Mouse (Mus musculus) MEL (cell line): ENCODE data around the gene Gpld1. TPM values are rescaled to one million over a fixed set of nuclear protein-coding genes. Genes with fewer than 3 reads are reported as not detected.

Experiments used
- DNase-seq: peaks from one replicate; pipeline ENCODE4 v3.0.0; 2011; ENCODE audit warnings: low read depth, low spot score
- H3K27ac ChIP-seq: 2 replicates; pipeline ENCODE4 v1.5.1; 2012; ENCODE audit warnings: low read depth, mild to moderate bottlenecking, control low read depth, low read length, moderate library complexity; ENCODE audit not compliant: control insufficient read depth
- H3K27me3 ChIP-seq, 2 experiments: fragments of 150-350 bp in 1 of 2; sonication (generic) in 1 of 2; 2 replicates each; pipeline ENCODE4 v1.6.1; 2012; ENCODE audit warnings: low read length in 2 of 2, mild to moderate bottlenecking in 2 of 2, improper control_type of control experiment in 1 of 2, moderate library complexity in 1 of 2; ENCODE audit not compliant: insufficient read depth in 2 of 2, control insufficient read depth in 1 of 2
- H3K36me3 ChIP-seq, 2 experiments: 2 replicates each; pipeline ENCODE4 v1.6.1; 2012 to 2014; ENCODE audit warnings: low read length in 2 of 2, improper control_type of control experiment in 1 of 2, inconsistent platforms in 1 of 2, mild to moderate bottlenecking in 1 of 2; ENCODE audit not compliant: insufficient read depth in 2 of 2, control insufficient read depth in 1 of 2
- H3K4me1 ChIP-seq, 2 experiments: fragments of 150-350 bp in 1 of 2; sonication (generic) in 1 of 2; 2 replicates each; pipeline ENCODE4 v1.6.1; 2012; ENCODE audit warnings: low read length in 2 of 2, improper control_type of control experiment in 1 of 2, mild to moderate bottlenecking in 1 of 2; ENCODE audit not compliant: insufficient read depth in 2 of 2, control insufficient read depth in 1 of 2
- H3K4me3 ChIP-seq, 2 experiments: fragments of 150-350 bp in 1 of 2; sonication (generic) in 1 of 2; 2 replicates each; pipeline ENCODE4 v1.5.1; 2012; ENCODE audit warnings: low read depth in 2 of 2, low read length in 2 of 2, mild to moderate bottlenecking in 2 of 2, moderate library complexity in 2 of 2, control low read depth in 1 of 2, improper control_type of control experiment in 1 of 2; ENCODE audit not compliant: control insufficient read depth in 1 of 2, insufficient read depth in 1 of 2
- H3K79me2 ChIP-seq: 2 replicates; pipeline ENCODE4 v1.6.1; 2012; ENCODE audit warnings: mild to moderate bottlenecking, low read length, moderate library complexity; ENCODE audit not compliant: control insufficient read depth, poor library complexity, insufficient read depth
- H3K9ac ChIP-seq: 2 replicates; pipeline ENCODE4 v1.6.1; 2012; ENCODE audit warnings: low read depth, mild to moderate bottlenecking, control low read depth, low read length, moderate library complexity; ENCODE audit not compliant: control insufficient read depth, poor library complexity, severe bottlenecking
- H3K9me3 ChIP-seq: fragments of 150-350 bp; sonication (generic); replicated peaks from 2 replicates; pipeline ENCODE4 v1.6.1; 2012; ENCODE audit warnings: mild to moderate bottlenecking, low read length, improper control_type of control experiment, moderate library complexity; ENCODE audit not compliant: insufficient read depth
- CHD1 ChIP-seq: IDR thresholded peaks from 2 replicates; pipeline ENCODE4 v1.6.1; 2012; ENCODE audit warnings: low read depth, mild to moderate bottlenecking, inconsistent platforms, low read length, improper control_type of control experiment
- CHD2 ChIP-seq: IDR thresholded peaks from 2 replicates; pipeline ENCODE4 v1.6.1; 2011; ENCODE audit warnings: low read length, improper control_type of control experiment
- CTCF ChIP-seq, 3 experiments: IDR thresholded peaks in 2 of 3; conservative IDR thresholded peaks in 1 of 3; 2 replicates each; pipeline ENCODE4 v1.5.1; 2011 to 2012; ENCODE audit warnings: low read length in 3 of 3, low read depth in 2 of 3, mild to moderate bottlenecking in 2 of 3, improper control_type of control experiment in 1 of 3, inconsistent platforms in 1 of 3, mixed read lengths in 1 of 3, moderate library complexity in 1 of 3; ENCODE audit not compliant: control insufficient read depth in 1 of 3, insufficient read depth in 1 of 3, poor library complexity in 1 of 3, severe bottlenecking in 1 of 3
- E2F4 ChIP-seq: IDR thresholded peaks from 2 replicates; pipeline ENCODE4 v1.6.1; 2011; ENCODE audit warnings: low read depth, low read length, improper control_type of control experiment, borderline replicate concordance
- ELF1 ChIP-seq: IDR thresholded peaks from 2 replicates; pipeline ENCODE4 v1.6.1; 2014; ENCODE audit warnings: low read depth, mild to moderate bottlenecking, inconsistent platforms, low read length, improper control_type of control experiment, moderate library complexity
- ETS1 ChIP-seq: IDR thresholded peaks from 2 replicates; pipeline ENCODE4 v1.6.1; 2012; ENCODE audit warnings: low read depth, mild to moderate bottlenecking, inconsistent platforms, low read length, improper control_type of control experiment, moderate library complexity
- GATA1 ChIP-seq: IDR thresholded peaks from 2 replicates; pipeline ENCODE4 v1.6.1; 2011; ENCODE audit warnings: low read depth, low read length, improper control_type of control experiment
- HCFC1 ChIP-seq: IDR thresholded peaks from 2 replicates; pipeline ENCODE4 v1.6.1; 2012; ENCODE audit warnings: low read depth, mild to moderate bottlenecking, inconsistent platforms, low read length, improper control_type of control experiment, moderate library complexity
- JUND ChIP-seq: IDR thresholded peaks from 2 replicates; pipeline ENCODE4 v1.6.1; 2011; ENCODE audit warnings: low read depth, mild to moderate bottlenecking, improper control_type of control experiment, low read length
- KAT2A ChIP-seq: conservative IDR thresholded peaks from 2 replicates; pipeline ENCODE4 v1.6.1; 2012; ENCODE audit warnings: low read depth, low read length, improper control_type of control experiment, inconsistent platforms
- MXI1 ChIP-seq: IDR thresholded peaks from 2 replicates; pipeline ENCODE4 v1.6.1; 2011; ENCODE audit warnings: mild to moderate bottlenecking, low read depth, low read length, improper control_type of control experiment
- MYB ChIP-seq: IDR thresholded peaks from 2 replicates; pipeline ENCODE4 v1.6.1; 2011; ENCODE audit warnings: mild to moderate bottlenecking, low read depth, low read length, improper control_type of control experiment
- MYC ChIP-seq: IDR thresholded peaks from 2 replicates; pipeline ENCODE4 v1.6.1; 2011; ENCODE audit warnings: low read depth, mild to moderate bottlenecking, low read length, improper control_type of control experiment, moderate library complexity
- POLR2A ChIP-seq, 2 experiments: IDR thresholded peaks; 2 replicates each; pipeline ENCODE4 v1.6.1; 2011 to 2012; ENCODE audit warnings: low read length in 2 of 2, mild to moderate bottlenecking in 2 of 2, control low read depth in 1 of 2, improper control_type of control experiment in 1 of 2, low read depth in 1 of 2, moderate library complexity in 1 of 2; ENCODE audit not compliant: control insufficient read depth in 1 of 2, insufficient read depth in 1 of 2, poor library complexity in 1 of 2
- POLR2AphosphoS2 ChIP-seq: IDR thresholded peaks from 2 replicates; pipeline ENCODE4 v1.6.1; 2011; ENCODE audit warnings: low read length, improper control_type of control experiment
- RAD21 ChIP-seq: IDR thresholded peaks from 2 replicates; pipeline ENCODE4 v1.6.1; 2011; ENCODE audit warnings: mild to moderate bottlenecking, low read depth, low read length, improper control_type of control experiment
- TCF12 ChIP-seq: IDR thresholded peaks from 2 replicates; pipeline ENCODE4 v1.6.1; 2014; ENCODE audit warnings: low read depth, mild to moderate bottlenecking, inconsistent platforms, low read length, improper control_type of control experiment, moderate library complexity
- UBTF ChIP-seq: IDR thresholded peaks from 2 replicates; pipeline ENCODE4 v1.6.1; 2012; ENCODE audit warnings: low read depth, mild to moderate bottlenecking, inconsistent platforms, low read length, improper control_type of control experiment, moderate library complexity, borderline replicate concordance; ENCODE audit not compliant: insufficient read depth
- USF1 ChIP-seq: IDR thresholded peaks from 2 replicates; pipeline ENCODE4 v1.6.1; 2014; ENCODE audit warnings: low read depth, mild to moderate bottlenecking, inconsistent platforms, low read length, improper control_type of control experiment, moderate library complexity
- ZMIZ1 ChIP-seq: IDR thresholded peaks from 2 replicates; pipeline ENCODE4 v1.6.1; 2012; ENCODE audit warnings: low read depth, mild to moderate bottlenecking, inconsistent platforms, low read length, improper control_type of control experiment, moderate library complexity
- polyA plus RNA-seq, 2 experiments: library from polyadenylated mRNA; stranded (reverse) in 1 of 2; unstranded in 1 of 2; fragments of >175 nt in 1 of 2; fragments of >200 nt in 1 of 2; gene quantifications; 2 replicates each; pipeline versions ENCODE4 v1.2.1 to v1.2.4; 2012; ENCODE audit warnings: low replicate concordance in 2 of 2, low read depth in 1 of 2; ENCODE audit not compliant: insufficient read length in 2 of 2, insufficient read depth in 1 of 2, missing spikeins in 1 of 2
- total RNA-seq: library from RNA; depleted of rRNA; stranded (reverse); fragments of 300-350 nt; gene quantifications from 2 replicates; pipeline ENCODE4 v1.2.3, GENCODE M21; 2012; rRNA removed

The Gpld1 gene
- total RNA-seq: 0.56 and 0.92 TPM in 2 replicates
- polyA plus RNA-seq: under 1 TPM in 1 of 2 experiments, not detected in 1; 0.03 TPM

DNA sequence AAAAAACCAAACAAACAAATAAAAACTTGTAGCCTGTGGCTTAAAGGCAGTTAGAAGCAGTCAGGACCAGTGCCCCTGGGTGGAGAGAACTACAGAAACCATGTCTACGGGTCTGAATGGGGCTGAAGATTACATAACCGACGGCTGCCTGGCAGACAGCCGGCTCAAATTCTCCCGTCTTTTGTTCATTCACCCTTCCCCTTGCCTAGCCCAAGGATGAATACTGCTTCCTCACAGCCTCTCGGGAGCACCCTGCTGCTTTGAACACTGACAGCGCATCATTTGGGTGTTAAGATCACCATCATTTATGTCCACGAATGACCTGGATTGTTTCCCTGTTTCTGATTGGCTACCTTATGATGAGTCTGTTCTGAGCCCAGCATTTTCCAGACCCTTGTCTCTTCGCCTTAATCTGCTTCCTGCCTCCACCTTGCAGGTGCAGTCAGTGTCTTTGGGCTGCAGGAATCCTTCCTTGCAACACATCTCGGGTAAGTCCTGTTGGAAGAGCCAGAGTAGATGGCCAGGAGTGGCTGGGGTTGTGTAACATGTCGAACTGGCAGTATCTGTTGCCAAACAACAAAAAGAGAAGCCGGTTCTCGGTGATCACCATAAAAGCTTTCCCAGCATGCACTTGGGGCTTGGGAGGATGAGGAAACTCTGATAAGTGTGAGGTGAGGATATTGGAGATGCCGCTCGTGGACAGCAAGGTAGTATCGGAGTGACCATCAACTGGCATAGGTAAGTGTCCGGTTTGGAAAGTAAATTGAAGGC lies at the start of gene Gpld1:
Gpld1 (plus strand) TSS at position 641 of the 771 bp plus-strand sequence.
- Histone ChIP-seq H3K9ac (no peak within 1 kb of the TSS), H3K4me1 (no peaks in the 10 kb centered on the region; a peak in 1 of 4 replicates), H3K27ac (no peak within 1 kb of the TSS), H3K9me3 (no peaks in the 10 kb centered on the region), H3K36me3 (peaks cover 0 to 3% of the 10 kb centered on the region in 2 experiments; a peak in 1 of 4 replicates), H3K4me3 (no peak within 1 kb of the TSS), H3K79me2 (no peaks in the 10 kb centered on the region), H3K27me3 (peaks cover 4 to 9% of the 10 kb centered on the region in 2 experiments)
- no peak for TF ChIP-seq UBTF
- no peak for TF ChIP-seq E2F4
- TF ChIP-seq CTCF (IDR thresholded peaks at IDR 0.05 in 2 of 3, conservative IDR thresholded peaks at IDR 0.05 in 1 of 3; ENCODE audit: control insufficient read depth in 1 of 3, insufficient read depth in 1 of 3, low read depth in 2 of 3, low read length in 3 of 3, poor library complexity in 1 of 3, severe bottlenecking in 1 of 3): no peak
- TF ChIP-seq POLR2A (IDR thresholded peaks at IDR 0.05; ENCODE audit: control insufficient read depth in 1 of 2, insufficient read depth in 1 of 2, low read depth in 1 of 2, low read length in 2 of 2, poor library complexity in 1 of 2): no peak
- no peak for TF ChIP-seq CHD2
- no peak for TF ChIP-seq HCFC1
- no peak for TF ChIP-seq POLR2AphosphoS2
- TF ChIP-seq MYC: no peak
- no peak for TF ChIP-seq GATA1
- TF ChIP-seq RAD21: no peak
- TF ChIP-seq TCF12: no peak
- no peak for TF ChIP-seq CHD1
- no peak for TF ChIP-seq USF1
- DNase-seq: no peak

DNA sequence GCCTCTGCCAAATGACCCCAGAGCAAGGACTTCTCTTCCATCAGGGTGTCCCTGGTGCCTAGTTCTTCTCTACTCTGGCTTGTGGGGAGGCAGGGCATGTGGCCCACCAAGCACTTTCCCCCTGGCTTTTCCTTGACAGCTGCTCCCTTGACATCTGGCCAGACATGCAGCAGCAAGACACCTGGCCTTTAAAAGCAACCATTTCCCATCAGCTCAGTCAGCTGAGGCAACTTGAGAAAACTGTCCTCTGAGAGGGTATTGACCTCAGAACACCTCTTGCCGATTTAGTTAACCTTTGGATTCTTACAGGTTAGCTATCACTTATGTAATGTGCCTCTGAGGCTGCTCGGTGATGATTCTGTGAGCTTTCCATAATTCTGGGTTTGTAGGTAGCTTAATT lies 49.1 kb upstream of the Gpld1 start:
- no peaks in the 10 kb centered on the region for H3K4me1 ChIP-seq
- no peaks in the 10 kb centered on the region for H3K9me3 ChIP-seq
- TF ChIP-seq E2F4: no peak
- TF ChIP-seq MYB: no peak
- no peak for TF ChIP-seq ZMIZ1
- TF ChIP-seq MXI1: no peak
- TF ChIP-seq JUND: no peak
- TF ChIP-seq CHD1: no peak
- no peak for TF ChIP-seq ELF1
- TF ChIP-seq ETS1: no peak
- no peak for TF ChIP-seq KAT2A
- no peaks in the 10 kb centered on the region for H3K79me2 ChIP-seq
- H3K27me3 ChIP-seq: peaks cover 0 to 1% of the 10 kb centered on the region in 2 experiments; a peak in 2 of 4 replicates
- no peak overlapping the region for H3K9ac ChIP-seq
- H3K4me3 ChIP-seq: no peak overlapping the region
- H3K36me3 ChIP-seq: no peaks in the 10 kb centered on the region
- DNase-seq: no peak
- no peak overlapping the region for H3K27ac ChIP-seq
